Mouse (Mus musculus): ENCODE results near the gene Bend5. TPM values are rescaled to one million over a fixed set of nuclear protein-coding genes. Genes with fewer than 3 reads are reported as not detected.

Bend5 gene
- polyA plus RNA-seq, 1 experiment: 15.6 TPM

GRCm38 (mm10) chr4:111400676-111401075, 14.1 kb upstream of the Bend5 start:
- WGBS: 86% methylated on average over 2 of the region's 2 CpGs
- H3K27ac ChIP-seq (ENCODE audit: control insufficient read depth, insufficient read depth, low read length): no peak overlapping the region
- no peaks in the 10 kb centered on the region for H3K27me3 ChIP-seq (ENCODE audit: control insufficient read depth, insufficient read depth, low read length)
- TF ChIP-seq CTCF (IDR thresholded peaks at IDR 0.05; ENCODE audit: borderline replicate concordance, control insufficient read depth, extremely low read depth, insufficient read depth, low read length, poor library complexity): no peak
- no peak for TF ChIP-seq POLR2A (IDR thresholded peaks at IDR 0.05; ENCODE audit: control insufficient read depth, extremely low read depth, insufficient read depth, low read length, poor library complexity)
- no peaks in the 10 kb centered on the region for H3K4me1 ChIP-seq (replicated peaks; ENCODE audit: control insufficient read depth, insufficient read depth, low read length)
- no peaks in the 10 kb centered on the region for H3K36me3 ChIP-seq (ENCODE audit: control insufficient read depth, insufficient read depth, low read length)
- no peak for DNase-seq
- H3K4me3 ChIP-seq (ENCODE audit: control insufficient read depth, insufficient read depth, low read length): no peak overlapping the region

- Histone ChIP-seq H3K36me3 (ENCODE audit: control insufficient read depth, insufficient read depth, low read length) (no peaks in the 10 kb centered on the region), H3K4me1 (replicated peaks; ENCODE audit: control insufficient read depth, insufficient read depth, low read length) (no peaks in the 10 kb centered on the region), H3K4me3 (ENCODE audit: control insufficient read depth, insufficient read depth, low read length) (no peak overlapping the region), H3K27me3 (ENCODE audit: control insufficient read depth, insufficient read depth, low read length) (no peaks in the 10 kb centered on the region), H3K27ac (ENCODE audit: control insufficient read depth, insufficient read depth, low read length) (no peak overlapping the region)
- TF ChIP-seq CTCF (IDR thresholded peaks at IDR 0.05; ENCODE audit: borderline replicate concordance, control insufficient read depth, extremely low read depth, insufficient read depth, low read length, poor library complexity) (no peak), POLR2A (IDR thresholded peaks at IDR 0.05; ENCODE audit: control insufficient read depth, extremely low read depth, insufficient read depth, low read length, poor library complexity) (no peak)
- 59% methylated on average over 1 of the region's 1 CpGs for WGBS
- no peak for DNase-seq
Measured at GRCm38 (mm10) chr4:111403243-111403642, 11.6 kb upstream of the Bend5 start.

GRCm38 (mm10) chr4:111410731-111411130, 4.1 kb upstream of the Bend5 start:
- no peak for DNase-seq
- WGBS: 84% methylated on average over 4 of the region's 4 CpGs

GRCm38 (mm10) chr4:111414399-111414798, 407 bp upstream of the Bend5 start:
- DNase-seq: no peak
- no peak for TF ChIP-seq CTCF (IDR thresholded peaks at IDR 0.05; ENCODE audit: borderline replicate concordance, control insufficient read depth, extremely low read depth, insufficient read depth, low read length, poor library complexity)
- TF ChIP-seq POLR2A (IDR thresholded peaks at IDR 0.05; ENCODE audit: control insufficient read depth, extremely low read depth, insufficient read depth, low read length, poor library complexity): no peak
- Histone ChIP-seq H3K27me3 (ENCODE audit: control insufficient read depth, insufficient read depth, low read length) (no peaks in the 10 kb centered on the region), H3K4me3 (ENCODE audit: control insufficient read depth, insufficient read depth, low read length) (peak overlapping the region; percentile 99), H3K4me1 (replicated peaks; ENCODE audit: control insufficient read depth, insufficient read depth, low read length) (peaks cover 12% of the 10 kb centered on the region), H3K36me3 (ENCODE audit: control insufficient read depth, insufficient read depth, low read length) (no peaks in the 10 kb centered on the region), H3K27ac (ENCODE audit: control insufficient read depth, insufficient read depth, low read length) (no peak overlapping the region)
- WGBS: 10% methylated on average over 6 of the region's 6 CpGs

More at GRCm38 (mm10) chr4:111410731-111411130, 4.1 kb upstream of the Bend5 start:
- no peaks in the 10 kb centered on the region for H3K27me3 ChIP-seq (ENCODE audit: control insufficient read depth, insufficient read depth, low read length)
- H3K36me3 ChIP-seq (ENCODE audit: control insufficient read depth, insufficient read depth, low read length): no peaks in the 10 kb centered on the region
- no peak overlapping the region for H3K4me3 ChIP-seq (ENCODE audit: control insufficient read depth, insufficient read depth, low read length)
- no peak overlapping the region for H3K27ac ChIP-seq (ENCODE audit: control insufficient read depth, insufficient read depth, low read length)
- peaks cover 6% of the 10 kb centered on the region for H3K4me1 ChIP-seq (replicated peaks; ENCODE audit: control insufficient read depth, insufficient read depth, low read length)
- TF ChIP-seq POLR2A (IDR thresholded peaks at IDR 0.05; ENCODE audit: control insufficient read depth, extremely low read depth, insufficient read depth, low read length, poor library complexity) (no peak), CTCF (IDR thresholded peaks at IDR 0.05; ENCODE audit: borderline replicate concordance, control insufficient read depth, extremely low read depth, insufficient read depth, low read length, poor library complexity) (no peak)

GRCm38 (mm10) chr4:111416126-111416525, 1.3 kb downstream of the Bend5 start:
- TF ChIP-seq CTCF (IDR thresholded peaks at IDR 0.05; ENCODE audit: borderline replicate concordance, control insufficient read depth, extremely low read depth, insufficient read depth, low read length, poor library complexity) (no peak), POLR2A (IDR thresholded peaks at IDR 0.05; ENCODE audit: control insufficient read depth, extremely low read depth, insufficient read depth, low read length, poor library complexity) (no peak)
- 21% methylated on average over 3 of the region's 3 CpGs for WGBS

GRCm38 (mm10) chr4:111416551-111416950, 1.7 kb downstream of the Bend5 start:
- Histone ChIP-seq H3K27me3 (ENCODE audit: control insufficient read depth, insufficient read depth, low read length) (no peaks in the 10 kb centered on the region), H3K27ac (ENCODE audit: control insufficient read depth, insufficient read depth, low read length) (no peak overlapping the region), H3K4me3 (ENCODE audit: control insufficient read depth, insufficient read depth, low read length) (no peak overlapping the region), H3K36me3 (ENCODE audit: control insufficient read depth, insufficient read depth, low read length) (no peaks in the 10 kb centered on the region), H3K4me1 (replicated peaks; ENCODE audit: control insufficient read depth, insufficient read depth, low read length) (peaks cover 12% of the 10 kb centered on the region)
- no peak for DNase-seq
- TF ChIP-seq POLR2A (IDR thresholded peaks at IDR 0.05; ENCODE audit: control insufficient read depth, extremely low read depth, insufficient read depth, low read length, poor library complexity) (no peak), CTCF (IDR thresholded peaks at IDR 0.05; ENCODE audit: borderline replicate concordance, control insufficient read depth, extremely low read depth, insufficient read depth, low read length, poor library complexity) (no peak)
- WGBS: 98% methylated on average over 3 of the region's 3 CpGs

More at GRCm38 (mm10) chr4:111416126-111416525, 1.3 kb downstream of the Bend5 start:
- no peaks in the 10 kb centered on the region for H3K27me3 ChIP-seq (ENCODE audit: control insufficient read depth, insufficient read depth, low read length)
- H3K36me3 ChIP-seq (ENCODE audit: control insufficient read depth, insufficient read depth, low read length): no peaks in the 10 kb centered on the region
- peak; percentile 8 for DNase-seq
- no peak overlapping the region for H3K27ac ChIP-seq (ENCODE audit: control insufficient read depth, insufficient read depth, low read length)
- H3K4me3 ChIP-seq (ENCODE audit: control insufficient read depth, insufficient read depth, low read length): peak overlapping the region; percentile 99; the same call in 1 of the 2 replicates
- peaks cover 12% of the 10 kb centered on the region for H3K4me1 ChIP-seq (replicated peaks; ENCODE audit: control insufficient read depth, insufficient read depth, low read length)

- no peaks in the 10 kb centered on the region for H3K36me3 ChIP-seq (ENCODE audit: control insufficient read depth, insufficient read depth, low read length)
- H3K4me3 ChIP-seq (ENCODE audit: control insufficient read depth, insufficient read depth, low read length): no peak overlapping the region
- no peak for DNase-seq
- H3K27ac ChIP-seq (ENCODE audit: control insufficient read depth, insufficient read depth, low read length): no peak overlapping the region
- WGBS: 96% methylated on average over 5 of the region's 5 CpGs
- no peaks in the 10 kb centered on the region for H3K27me3 ChIP-seq (ENCODE audit: control insufficient read depth, insufficient read depth, low read length)
- H3K4me1 ChIP-seq (replicated peaks; ENCODE audit: control insufficient read depth, insufficient read depth, low read length): peaks cover 12% of the 10 kb centered on the region
- no peak for TF ChIP-seq CTCF (IDR thresholded peaks at IDR 0.05; ENCODE audit: borderline replicate concordance, control insufficient read depth, extremely low read depth, insufficient read depth, low read length, poor library complexity)
- no peak for TF ChIP-seq POLR2A (IDR thresholded peaks at IDR 0.05; ENCODE audit: control insufficient read depth, extremely low read depth, insufficient read depth, low read length, poor library complexity)
Measured at GRCm38 (mm10) chr4:111417716-111418115, 2.9 kb downstream of the Bend5 start.
